Mouse (Mus musculus): ENCODE results near the gene Ajap1.

Ajap1 gene

GRCm38 (mm10) chr4:153358243-153358550 lies 124.4 kb downstream of the Ajap1 start:
- no peak for DNase-seq (ENCODE audit: extremely low spot score, low spot score)

- DNase-seq (ENCODE audit: extremely low spot score, low spot score): peak; percentile 74
Observed at GRCm38 (mm10) chr4:153357539-153358242, 124.9 kb downstream of the Ajap1 start.

GRCm38 (mm10) chr4:153356236-153356635 lies 126.4 kb downstream of the Ajap1 start:
- no peak for DNase-seq (ENCODE audit: extremely low spot score, low spot score)

DNA sequence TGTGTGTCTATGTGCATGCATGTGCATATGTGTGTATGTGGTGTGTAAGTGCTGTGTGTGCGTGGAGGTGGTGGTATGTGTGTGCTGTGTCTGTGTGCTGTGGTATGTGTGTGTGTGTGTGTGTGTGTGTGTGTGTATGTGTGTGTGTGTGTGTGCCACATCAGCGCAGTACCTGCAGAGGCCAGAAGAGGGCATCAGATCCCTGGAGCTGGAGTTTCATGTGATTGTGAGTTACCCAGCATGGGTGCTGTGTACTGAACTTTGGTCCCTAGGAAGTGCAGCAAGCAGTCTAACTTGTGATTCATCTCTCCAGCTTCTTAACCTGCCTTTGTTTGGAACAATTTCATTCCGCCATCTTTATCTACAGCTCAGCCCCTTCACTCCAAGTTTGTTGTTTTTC lies 137.6 kb downstream of the Ajap1 start:
- DNase-seq (ENCODE audit: extremely low spot score, low spot score): no peak

GRCm38 (mm10) chr4:153340887-153341286 lies 141.7 kb downstream of the Ajap1 start:
- DNase-seq (ENCODE audit: extremely low spot score, low spot score): no peak

GRCm38 (mm10) chr4:153335301-153335799 lies 147.3 kb downstream of the Ajap1 start:
- DNase-seq (ENCODE audit: extremely low spot score, low spot score): no peak

GRCm38 (mm10) chr4:153327809-153328208 lies 154.8 kb downstream of the Ajap1 start:
- DNase-seq (ENCODE audit: extremely low spot score, low spot score): no peak

Data from neural tube, embryonic 10.5 days (tissue).